Mouse (Mus musculus) heart, adult 2 months (tissue): Measurements from ENCODE around the gene Cpeb3. TPM values are rescaled to one million over a fixed set of nuclear protein-coding genes. Genes with fewer than 3 reads are reported as not detected.

Source experiments
- DNase-seq, 2 experiments: peaks; one replicate each; pipeline ENCODE4 v3.0.0; 2021
- H3K27ac ChIP-seq: fragments of 200-600 bp; 2 replicates; pipeline ENCODE4 v1.8.1; 2022
- H3K27me3 ChIP-seq: fragments of 200-500 bp; 2 replicates; pipeline ENCODE4 v1.6.1; 2012; ENCODE audit warnings: mild to moderate bottlenecking, low read length, inconsistent platforms, mixed read lengths; ENCODE audit not compliant: control insufficient read depth, insufficient read depth
- H3K36me3 ChIP-seq: fragments of 200-500 bp; 2 replicates; pipeline ENCODE4 v1.6.1; 2012; ENCODE audit warnings: low read length, inconsistent platforms; ENCODE audit not compliant: control insufficient read depth, insufficient read depth
- H3K4me1 ChIP-seq: fragments of 200-500 bp; 2 replicates; pipeline ENCODE4 v1.6.1; 2011; ENCODE audit warnings: low read length; ENCODE audit not compliant: control insufficient read depth, insufficient read depth
- H3K4me3 ChIP-seq: fragments of 200-600 bp; 2 replicates; pipeline ENCODE4 v1.8.1; 2022
- H3K79me2 ChIP-seq: fragments of 200-500 bp; replicated peaks from 2 replicates; pipeline ENCODE4 v1.6.1; 2012; ENCODE audit warnings: mild to moderate bottlenecking, inconsistent platforms, low read length, moderate library complexity, mixed read lengths; ENCODE audit not compliant: control insufficient read depth, insufficient read depth
- H3K9ac ChIP-seq: fragments of 200-500 bp; 2 replicates; pipeline ENCODE4 v1.6.1; 2012; ENCODE audit warnings: low read depth, mild to moderate bottlenecking, control low read depth, inconsistent platforms, low read length, mixed read lengths
- CTCF ChIP-seq: fragments of 200-600 bp; IDR thresholded peaks from 2 replicates; pipeline ENCODE4 v1.8.1; 2022; ENCODE audit warnings: antibody characterized with exemption, mild to moderate bottlenecking, moderate library complexity
- EP300 ChIP-seq: fragments of 200-500 bp; IDR thresholded peaks from 2 replicates; pipeline ENCODE4 v1.6.1; 2011; ENCODE audit warnings: low read depth, low read length, control low read depth; ENCODE audit not compliant: insufficient read depth
- POLR2A ChIP-seq: fragments of 200-500 bp; IDR thresholded peaks from 2 replicates; pipeline ENCODE4 v1.6.1; 2011; ENCODE audit warnings: mild to moderate bottlenecking, low read depth, low read length, control low read depth; ENCODE audit not compliant: insufficient read depth
- WGBS: fragments of 180-500 bp; shearing (Covaris S2); methylation state at CpG from one replicate; pipeline ENCODE4 v1.1.7; 2018; 5-methylcytosine and 5-hydroxymethylcytosine counted together
- intact Hi-C: fragments of 180-260 bp; cut with DNase I; formaldehyde crosslinking; loops from one replicate; pipeline ENCODE4 v1.15.1; 2025
- polyA plus RNA-seq: library from polyadenylated mRNA; depleted of rRNA; stranded (reverse); fragments of >200 nt; gene quantifications from 2 replicates; pipeline ENCODE4 v1.2.3, GENCODE M21; 2012
- total RNA-seq, 2 experiments: library from RNA; stranded (reverse); gene quantifications; 2 replicates each; pipeline ENCODE4 v1.2.3; 2021

Cpeb3 gene
- total and polyA plus RNA-seq, 3 experiments = 35.6 to 96.9 (median 78.9) TPM

DNA sequence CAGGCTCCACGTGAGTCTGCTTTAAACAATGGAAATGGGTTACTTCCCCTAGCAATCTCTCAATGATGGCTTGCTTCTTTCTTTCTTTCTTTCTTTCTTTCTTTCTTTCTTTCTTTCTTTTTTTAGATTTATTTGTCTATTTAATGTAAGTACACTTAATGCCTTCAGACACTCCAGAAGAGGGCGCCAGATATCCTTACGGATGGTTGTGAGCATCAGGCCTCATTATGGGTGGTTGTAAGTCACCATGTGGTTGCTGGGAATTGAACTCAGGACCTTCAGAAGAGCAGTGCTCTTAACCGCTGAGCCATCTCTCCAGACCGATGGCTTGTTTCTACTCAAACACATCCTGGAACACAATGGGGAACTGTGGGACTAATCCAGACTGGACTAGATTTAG lies 32.8 kb upstream of the Cpeb3 start:
- H3K27me3 ChIP-seq = no peaks in the 10 kb centered on the region
- WGBS = 69% methylated on average over 5 of the region's 5 CpGs

DNA sequence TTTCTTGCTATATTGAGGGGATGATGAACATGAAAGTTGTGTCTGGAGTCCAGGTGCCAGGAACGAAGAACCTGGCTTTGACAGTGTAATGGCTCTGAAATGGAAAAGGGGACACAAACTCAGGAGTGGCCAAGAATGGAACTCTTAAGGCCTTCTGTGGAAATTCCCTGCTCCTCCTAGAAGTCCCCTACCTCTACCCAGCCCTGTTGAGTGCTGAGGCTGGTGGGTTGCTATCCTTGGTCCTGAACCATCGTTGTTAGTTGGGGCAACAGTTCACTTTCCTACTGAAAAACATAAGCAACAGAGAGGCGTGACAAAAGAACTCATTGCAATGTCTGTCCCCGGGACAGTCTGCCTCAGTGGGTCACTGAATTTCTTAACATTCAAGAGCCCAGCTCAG lies 30.7 kb upstream of the Cpeb3 start:
- H3K4me1 ChIP-seq = no peaks in the 10 kb centered on the region
- H3K9ac ChIP-seq = no peak overlapping the region
- no peak overlapping the region for H3K4me3 ChIP-seq
- TF ChIP-seq EP300 (no peak), POLR2A (no peak), CTCF (no peak)
- DNase-seq = no peak
- H3K79me2 ChIP-seq = no peaks in the 10 kb centered on the region
- 23% methylated on average over 4 of the region's 4 CpGs for WGBS
- H3K36me3 ChIP-seq = no peaks in the 10 kb centered on the region
- intact Hi-C loops = no loop called here
- H3K27me3 ChIP-seq = peaks cover 4% of the 10 kb centered on the region
- H3K27ac ChIP-seq = no peak overlapping the region

More for the DNA sequence above, 32.8 kb upstream of the Cpeb3 start:
- no peaks in the 10 kb centered on the region for H3K4me1 ChIP-seq
- H3K9ac ChIP-seq = no peak overlapping the region
- TF ChIP-seq POLR2A (no peak), CTCF (peak; percentile 25)
- no peak overlapping the region for H3K27ac ChIP-seq
- no peak for DNase-seq
- H3K4me3 ChIP-seq = no peak overlapping the region
- no peaks in the 10 kb centered on the region for H3K36me3 ChIP-seq
- intact Hi-C loops = no loop called here
- H3K79me2 ChIP-seq = no peaks in the 10 kb centered on the region

DNA sequence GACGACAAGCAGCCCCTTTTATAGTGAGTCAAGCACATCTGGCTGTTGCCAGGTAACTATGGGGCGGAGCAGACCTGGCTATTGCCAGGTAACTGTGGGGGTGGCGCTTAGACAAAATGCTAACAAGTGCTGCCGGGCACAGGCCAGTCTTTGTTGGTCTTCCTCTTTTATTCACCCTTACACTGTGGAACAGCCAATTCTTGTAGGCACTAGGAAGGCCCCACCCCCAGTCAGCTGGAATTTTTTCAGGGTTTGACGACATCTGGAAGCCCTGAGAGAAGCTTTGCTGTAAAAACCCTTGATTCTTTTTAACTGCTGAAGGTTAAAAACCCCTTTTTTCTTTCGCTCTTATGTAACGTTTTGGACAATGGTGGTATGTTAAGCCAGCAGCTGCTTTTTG lies 30.2 kb upstream of the Cpeb3 start:
- H3K9ac ChIP-seq = no peak overlapping the region
- peaks cover 8% of the 10 kb centered on the region for H3K27me3 ChIP-seq
- H3K27ac ChIP-seq = no peak overlapping the region
- 23% methylated on average over 7 of the region's 7 CpGs for WGBS
- H3K4me1 ChIP-seq = no peaks in the 10 kb centered on the region
- DNase-seq = peak in 1 of 2 experiments; percentile 7
- H3K4me3 ChIP-seq = no peak overlapping the region
- H3K36me3 ChIP-seq = no peaks in the 10 kb centered on the region
- no peak for TF ChIP-seq EP300
- intact Hi-C loops = no loop called here
- no peaks in the 10 kb centered on the region for H3K79me2 ChIP-seq

DNA sequence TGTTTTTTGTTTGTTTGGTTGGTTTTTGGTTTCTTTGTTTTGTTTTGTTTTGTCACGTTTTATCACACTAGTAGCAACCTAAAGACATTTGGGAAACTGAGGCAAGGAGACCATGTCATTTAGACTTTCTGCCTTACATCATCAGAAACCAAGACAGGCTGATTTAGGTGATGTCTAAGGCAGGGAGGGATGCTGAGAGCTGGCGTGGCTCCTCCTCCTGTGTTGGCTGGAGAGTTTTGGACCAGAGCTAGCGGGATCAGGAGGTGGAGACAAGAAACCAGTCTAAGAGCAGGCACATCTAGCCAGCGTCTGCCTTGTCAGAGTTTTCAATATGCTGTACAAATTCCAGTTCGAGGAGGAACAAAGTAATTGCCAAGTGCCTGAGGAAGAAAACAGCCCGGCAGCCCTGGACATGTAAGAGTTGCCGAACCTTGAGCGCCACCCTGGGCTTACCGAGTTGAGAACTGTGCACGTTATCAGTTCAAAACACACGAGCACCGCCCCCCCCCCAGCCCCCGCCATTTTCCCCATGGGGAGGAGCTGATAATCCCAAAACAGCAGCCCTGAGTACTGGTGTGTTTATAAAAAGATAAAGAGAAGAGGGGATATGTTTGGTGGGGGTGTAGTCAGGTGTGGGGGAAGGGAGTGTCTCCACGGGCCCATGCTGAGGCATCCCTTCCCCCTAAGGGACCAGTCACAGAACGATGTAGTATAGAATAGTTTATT lies 29.5 kb upstream of the Cpeb3 start:
- 4% methylated on average over 15 of the region's 15 CpGs for WGBS
- DNase-seq = no peak
- no peak overlapping the region for H3K4me3 ChIP-seq

DNA sequence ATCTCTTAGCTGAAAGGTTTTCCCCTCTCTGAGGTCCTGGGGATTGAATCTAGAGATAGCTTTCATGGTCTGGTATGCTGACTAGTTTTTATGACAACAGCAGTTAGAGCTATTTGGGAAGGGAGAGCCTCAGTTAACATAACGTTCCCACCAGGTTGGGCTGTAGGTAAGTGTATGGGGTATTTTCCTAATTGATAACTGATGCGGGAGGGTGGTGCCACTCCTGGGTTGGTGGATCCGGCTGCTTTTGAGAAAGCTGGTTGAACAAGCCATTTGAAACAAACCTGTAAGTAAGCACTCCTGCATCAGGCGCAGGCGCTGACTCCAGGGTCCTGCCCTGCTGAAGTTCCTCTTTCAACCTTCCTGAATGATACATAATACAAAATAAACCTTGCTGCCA lies 28.9 kb upstream of the Cpeb3 start:
- intact Hi-C loops = no loop called here
- no peak for DNase-seq
- no peaks in the 10 kb centered on the region for H3K4me1 ChIP-seq
- H3K9ac ChIP-seq = no peak overlapping the region
- no peak overlapping the region for H3K4me3 ChIP-seq
- no peaks in the 10 kb centered on the region for H3K36me3 ChIP-seq
- H3K79me2 ChIP-seq = no peaks in the 10 kb centered on the region
- TF ChIP-seq EP300 (no peak), POLR2A (no peak), CTCF (no peak)
- H3K27ac ChIP-seq = no peak overlapping the region
- peaks cover 11% of the 10 kb centered on the region for H3K27me3 ChIP-seq
- WGBS = 56% methylated on average over 5 of the region's 5 CpGs

More for the DNA sequence above, 29.5 kb upstream of the Cpeb3 start:
- Histone ChIP-seq H3K36me3 (no peaks in the 10 kb centered on the region), H3K27ac (no peak overlapping the region), H3K27me3 (peaks cover 10% of the 10 kb centered on the region), H3K9ac (no peak overlapping the region), H3K79me2 (no peaks in the 10 kb centered on the region), H3K4me1 (no peaks in the 10 kb centered on the region)
- TF ChIP-seq POLR2A (no peak), EP300 (no peak), CTCF (no peak)
- intact Hi-C loops = no loop called here

DNA sequence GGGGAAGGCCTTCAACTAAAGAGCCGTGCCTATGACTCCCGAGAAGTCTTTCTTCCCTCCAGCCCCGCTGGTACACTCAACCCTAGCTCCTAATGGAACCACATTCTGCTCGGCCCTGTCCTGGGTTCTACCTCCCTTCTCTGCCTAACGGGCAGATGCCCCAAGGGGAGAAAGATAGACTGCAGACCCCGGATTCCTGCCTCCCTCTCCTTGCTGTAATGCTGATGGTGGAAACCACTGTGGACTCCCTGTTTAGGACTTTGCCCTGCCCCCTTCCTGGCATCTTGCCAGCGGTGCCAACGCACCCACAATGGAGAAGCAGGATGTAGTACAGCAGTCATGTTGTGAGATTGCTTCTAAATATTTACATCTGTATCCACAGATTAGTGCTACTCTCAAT lies 27.4 kb upstream of the Cpeb3 start:
- Histone ChIP-seq H3K9ac (no peak overlapping the region), H3K36me3 (no peaks in the 10 kb centered on the region), H3K79me2 (no peaks in the 10 kb centered on the region), H3K4me3 (no peak overlapping the region), H3K27me3 (peaks cover 11% of the 10 kb centered on the region), H3K4me1 (no peaks in the 10 kb centered on the region), H3K27ac (no peak overlapping the region)
- no peak for DNase-seq
- no peak for TF ChIP-seq CTCF
- no peak for TF ChIP-seq EP300
- TF ChIP-seq POLR2A = no peak
- intact Hi-C loops = loop anchor here (1.0 kb wide), 1 partner anchor 265 kb away; no protein-coding TSS in a partner anchor
- WGBS = 48% methylated on average over 8 of the region's 8 CpGs
